Mouse (Mus musculus) adrenal gland, postnatal 14 days (tissue): ENCODE data around the gene Fam204a. TPM values are rescaled to one million over a fixed set of nuclear protein-coding genes. Genes with fewer than 3 reads are reported as not detected.

Source experiments
- DNase-seq: peaks from one replicate; pipeline ENCODE4 v3.0.0; 2021; ENCODE audit warnings: mixed read lengths
- total RNA-seq: library from RNA; stranded (reverse); gene quantifications from 2 replicates; pipeline ENCODE4 v1.2.3, GENCODE M21; 2021

Gene Fam204a
- total RNA-seq, 1 experiment from 2014 or later, result 28.2 TPM

DNA sequence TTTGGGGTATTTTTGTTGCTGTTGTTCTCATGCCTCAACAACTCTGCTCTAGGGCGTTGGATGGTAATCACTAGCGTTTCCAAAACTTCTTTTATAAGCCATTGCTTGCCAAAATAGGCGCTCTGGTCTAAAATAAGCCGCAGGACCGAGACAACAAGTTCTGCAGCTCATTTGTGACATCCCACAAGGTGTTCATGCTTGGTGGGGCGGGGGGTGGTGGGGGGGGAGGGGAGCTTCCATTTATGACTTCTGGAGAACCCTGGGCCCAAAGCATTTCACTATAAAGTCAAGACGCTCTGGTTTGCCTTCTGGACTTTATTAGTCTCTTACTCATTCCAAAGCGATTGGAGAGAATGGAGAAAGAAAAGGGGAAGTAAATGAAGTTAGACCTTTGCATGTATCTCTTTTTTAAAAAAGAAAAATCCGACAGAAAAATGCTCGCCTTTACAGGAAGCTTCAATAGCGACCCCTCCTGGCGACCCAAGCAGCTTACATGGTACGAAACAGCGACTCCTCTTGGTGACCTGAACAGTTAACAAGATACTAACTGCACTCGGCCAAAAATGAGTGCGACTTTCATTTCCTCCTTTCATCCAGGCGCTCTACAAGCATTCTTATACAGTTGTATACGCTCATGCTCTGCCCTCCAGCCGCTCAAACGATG lies 65.8 kb downstream of the Fam204a start:
- peak; percentile 82 for DNase-seq

DNA sequence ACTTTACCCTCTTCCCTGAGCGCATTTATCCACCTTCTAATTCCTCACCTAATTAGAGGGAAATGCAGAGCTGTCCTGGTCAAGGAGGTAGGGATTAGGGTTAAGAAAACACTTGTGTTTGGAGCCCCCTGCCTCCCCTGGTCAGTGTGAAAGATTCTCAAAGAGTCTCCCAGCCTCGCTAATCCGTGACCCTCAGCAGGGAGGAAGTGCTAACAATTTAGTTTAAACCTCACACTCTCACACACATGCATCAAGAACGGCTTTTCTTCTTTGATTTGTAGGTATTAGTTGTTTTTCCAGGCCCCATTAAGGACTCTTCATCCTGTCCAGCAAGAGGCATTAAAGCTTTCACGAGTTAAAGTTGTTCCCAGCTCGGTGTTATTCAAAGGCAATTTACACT lies 66.7 kb downstream of the Fam204a start:
- DNase-seq, result no peak

GRCm38 (mm10) chr19:60155266-60155665 lies 71.2 kb downstream of the Fam204a start:
- no peak for DNase-seq

GRCm38 (mm10) chr19:60153096-60153495 lies 73.4 kb downstream of the Fam204a start:
- no peak for DNase-seq

DNA sequence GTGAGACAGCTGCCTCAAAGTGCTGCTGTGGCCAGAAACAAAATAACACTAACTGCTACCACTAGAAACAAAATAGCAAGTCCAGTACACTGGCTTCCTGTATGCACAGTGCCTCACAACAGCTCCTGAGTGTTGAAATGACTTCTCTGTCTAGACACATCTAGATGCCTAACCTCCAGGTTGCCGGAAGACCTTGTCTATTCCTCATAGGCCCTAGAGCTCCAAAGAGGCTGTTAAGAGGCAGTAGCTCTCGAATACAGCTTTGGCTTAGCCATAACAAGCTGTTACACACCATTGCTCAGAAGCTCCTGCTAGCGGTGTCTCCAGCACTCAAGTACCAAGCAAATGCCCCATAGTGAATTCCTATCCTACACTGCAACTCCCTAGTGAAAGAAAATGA lies 76.4 kb downstream of the Fam204a start:
- DNase-seq, result no peak

DNA sequence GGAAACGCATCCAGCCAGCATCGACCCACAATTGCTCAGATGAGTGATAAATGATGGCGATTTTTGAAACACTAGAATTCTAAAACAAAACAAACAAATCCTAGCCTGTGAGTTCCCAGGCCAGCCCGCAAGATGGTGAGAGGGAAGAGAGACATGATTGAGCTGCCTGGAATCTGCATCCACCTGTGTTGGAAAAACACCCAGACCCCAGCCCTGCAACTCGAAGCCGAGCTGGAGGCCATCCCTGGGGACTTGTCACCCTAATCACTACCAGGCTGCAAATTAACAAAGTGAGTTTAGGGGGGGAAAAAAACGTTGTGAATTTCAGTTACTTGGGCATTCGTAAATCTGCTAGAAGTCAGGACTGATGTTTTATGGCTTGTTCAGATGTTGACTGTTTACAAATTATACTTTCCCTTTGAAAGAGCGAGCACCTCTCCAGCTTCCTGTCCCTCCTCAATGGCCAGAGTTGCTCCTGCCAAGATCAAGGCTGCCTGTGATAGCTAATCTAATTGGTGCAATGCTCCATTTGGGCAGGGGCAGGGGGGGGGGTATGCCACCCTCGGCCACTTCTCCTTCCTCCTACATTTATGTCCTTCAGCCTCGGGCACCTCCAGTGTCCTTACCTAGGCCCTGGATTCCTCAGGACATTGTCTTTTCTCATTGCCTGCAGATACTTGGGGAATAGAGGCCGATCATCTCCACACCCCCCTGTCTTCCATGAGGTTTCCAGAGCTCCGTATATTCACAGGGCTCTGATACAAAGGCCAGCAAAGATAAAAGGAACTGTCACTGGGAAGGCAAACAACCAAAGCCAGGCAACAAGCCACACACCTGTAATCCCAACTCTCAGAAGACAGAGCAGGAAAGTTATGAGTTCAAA lies 77.2 kb downstream of the Fam204a start:
- DNase-seq, result no peak

Other genes with a start within 250 kb of the Fam204a start
- gene Prlhr, start 241.6 kb upstream of the Fam204a start, total RNA-seq, result 1.8 and 2.3 TPM in 2 replicates